In the genomic region with DNA sequence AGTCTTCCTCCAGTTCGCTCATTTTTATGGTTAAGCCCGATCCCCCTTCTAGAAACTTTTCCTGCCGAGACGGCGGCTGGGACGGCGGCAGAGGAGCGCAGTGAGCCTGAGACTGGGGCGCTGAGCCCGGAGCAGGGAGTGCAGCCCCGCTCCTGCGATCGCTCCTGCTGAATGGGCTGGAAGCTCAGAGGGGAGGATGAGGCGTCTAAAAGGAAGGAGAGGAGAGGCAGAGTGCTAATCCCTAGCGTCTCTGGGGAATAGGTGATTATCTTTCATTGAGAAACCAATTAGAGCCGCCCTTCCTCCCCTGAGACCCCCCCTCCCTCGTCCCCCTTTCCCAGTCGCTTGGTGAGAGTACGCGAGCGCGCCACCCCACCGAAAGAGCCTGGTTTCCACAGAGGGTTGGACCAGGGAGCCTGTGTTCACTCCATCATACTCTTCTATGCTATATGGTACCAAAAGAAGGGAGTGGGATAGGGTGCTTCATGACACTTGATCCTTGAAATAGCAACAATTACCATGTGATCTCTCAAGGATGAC, we compare ENCODE assay signal across 8 mouse cellular contexts. TPM values are rescaled to one million over a fixed set of nuclear protein-coding genes. Genes with fewer than 3 reads are reported as not detected.
DNase-seq lines count a peak whose midpoint lies in the region; ATAC-seq and TF ChIP-seq lines count a peak whose summit lies in the region.

A gene (minus strand): TSS at position 233 of the 540 bp plus-strand sequence.

- no peak for TF ChIP-seq CTCF in hindbrain, postnatal 0 days (IDR thresholded peaks at IDR 0.05; ENCODE audit: low read depth)

- no peak for DNase-seq in left cerebral cortex, adult 18-20 months (ENCODE audit: low spot score in 2 of 2)
- no peak for DNase-seq in left cerebral cortex, adult 11 months (ENCODE audit: low spot score)
- no peak for DNase-seq in adrenal gland, postnatal 4 days (ENCODE audit: low spot score in 2 of 2)
- peak; percentile 23 for DNase-seq in gastrocnemius, postnatal 25 days
- peak; percentile 56 for DNase-seq in hindbrain, postnatal 0 days (ENCODE audit: low spot score)
- no peak for DNase-seq in ovary, postnatal 14 days (ENCODE audit: low spot score)

- TF ChIP-seq POLR2A in myocyte (IDR thresholded peaks at IDR 0.05; ENCODE audit: insufficient read length, low read depth), result peak; percentile 19

- 0 out of 2 replicates have a peak within 1 kb of the TSS, but pooled peaks have one; percentile 22 for H3K9ac ChIP-seq in hindbrain, postnatal 0 days (replicated peaks; ENCODE audit: low read length)
- H3K9ac ChIP-seq in limb, embryonic 15.5 days, result 0 out of 2 replicates have a peak within 1 kb of the TSS, but pooled peaks have one; percentile 23

- no peaks in the 10 kb centered on the region for H3K36me3 ChIP-seq in hindbrain, postnatal 0 days (ENCODE audit: insufficient read depth, low read length)
- no peaks in the 10 kb centered on the region for H3K36me3 ChIP-seq in limb, embryonic 15.5 days
- H3K36me3 ChIP-seq in myocyte (ENCODE audit: control insufficient read depth, insufficient read depth), result no peaks in the 10 kb centered on the region

- H3K27me3 ChIP-seq in hindbrain, postnatal 0 days (ENCODE audit: insufficient read depth, low read length), result peaks cover 29% of the 10 kb centered on the region
- peaks cover 47% of the 10 kb centered on the region for H3K27me3 ChIP-seq in limb, embryonic 15.5 days
- no peaks in the 10 kb centered on the region for H3K27me3 ChIP-seq in myocyte (ENCODE audit: control insufficient read depth, insufficient read depth, insufficient read length)

- no peaks in the 10 kb centered on the region for H3K79me2 ChIP-seq in myocyte (ENCODE audit: control insufficient read depth, insufficient read depth)

- peak; percentile 71 for ATAC-seq in hindbrain, postnatal 0 days
- ATAC-seq in limb, embryonic 15.5 days (ENCODE audit: insufficient number of reproducible peaks, low FRiP score, low TSS enrichment, low read depth), result peak; percentile 58; the same call in 1 of the 2 replicates

- H3K4me3 ChIP-seq in hindbrain, postnatal 0 days (ENCODE audit: low read length), result peak within 1 kb of the TSS; percentile 54
- H3K4me3 ChIP-seq in limb, embryonic 15.5 days, result peak within 1 kb of the TSS; percentile 54
- H3K4me3 ChIP-seq in myocyte, result peak within 1 kb of the TSS; percentile 55

- peaks cover 12% of the 10 kb centered on the region; the same call in 1 of the 2 replicates for H3K4me1 ChIP-seq in hindbrain, postnatal 0 days (ENCODE audit: insufficient read depth, low read length)
- H3K4me1 ChIP-seq in limb, embryonic 15.5 days, result peaks cover 27% of the 10 kb centered on the region

- H3K27ac ChIP-seq in hindbrain, postnatal 0 days, result no peak within 1 kb of the TSS
- no peak within 1 kb of the TSS for H3K27ac ChIP-seq in limb, embryonic 15.5 days

- under 1% methylated on average over 21 of the region's 23 CpGs for WGBS in hindbrain, postnatal 0 days
- under 1% methylated on average over 23 of the region's 23 CpGs for WGBS in limb, embryonic 15.5 days

- H3ac ChIP-seq in myocyte (ENCODE audit: control insufficient read depth, insufficient read length), result peak within 1 kb of the TSS; percentile 90

- no peaks in the 10 kb centered on the region for H3K9me3 ChIP-seq in hindbrain, postnatal 0 days (ENCODE audit: low read length)
- H3K9me3 ChIP-seq in limb, embryonic 15.5 days, result no peaks in the 10 kb centered on the region

- peak within 1 kb of the TSS; percentile 99 for H3K4me2 ChIP-seq in hindbrain, postnatal 0 days (ENCODE audit: low read depth, low read length)
- H3K4me2 ChIP-seq in limb, embryonic 15.5 days, result peak within 1 kb of the TSS; percentile 93
- H3K4me2 ChIP-seq in myocyte (ENCODE audit: low read depth), result peak within 1 kb of the TSS; percentile 78

TF ChIP-seq in myocyte, 11 proteins besides CTCF, POLR2A, EP300 and RAD21:
- TF ChIP-seq REST (IDR thresholded peaks at IDR 0.05; ENCODE audit: insufficient read depth, insufficient read length) (no peak), E2F4 (IDR thresholded peaks at IDR 0.05; ENCODE audit: insufficient read depth) (no peak), MYOD1 (IDR thresholded peaks at IDR 0.05; ENCODE audit: control insufficient read depth in 1 of 3, insufficient read length in 2 of 3, low read depth in 2 of 3) (no peak), USF1 (IDR thresholded peaks at IDR 0.05; ENCODE audit: low read depth) (peak; percentile 28), CEBPB (IDR thresholded peaks at IDR 0.05; ENCODE audit: insufficient read depth, poor library complexity, severe bottlenecking) (no peak)
TF ChIP-seq in myocyte: peak in this region for 1.

RNA-seq across cellular contexts. Expression of the gene that starts here (rescaled TPM):
- 10 to 100 TPM; 17.0 to 17.5 TPM for total RNA-seq in left cerebral cortex, adult 18-20 months (2021)
- 10 to 100 TPM; 12.1 to 13.3 TPM for total RNA-seq in adrenal gland, postnatal 4 days (2021)
- total RNA-seq in gastrocnemius, postnatal 25 days (2021), result 10 to 100 TPM; 28.2 to 36.5 TPM
- 8.6 and 10.9 TPM in 2 replicates for total RNA-seq in hindbrain, postnatal 0 days (2014; rRNA removed)
- 4.7 and 5.3 TPM in 2 replicates for polyA plus RNA-seq in hindbrain, postnatal 0 days (2015; fragmentation: Nextera tagmentation; extraction: Ambion mirVana)
- 6.6 and 7.6 TPM in 2 replicates for polyA plus RNA-seq in limb, embryonic 15.5 days (2015; fragmentation: Nextera tagmentation; extraction: Ambion mirVana)
- 1.7 TPM for polyA plus RNA-seq in myocyte (2012; fragmentation: generic; extraction: Trizol)

Comparison
In these comparisons a context has a peak if more than half of its experiments do, and no peak if none do; other contexts are left out.
1. DNase-seq: peak in gastrocnemius, postnatal 25 days (single experiment) and hindbrain, postnatal 0 days (single experiment); none in left cerebral cortex, adult 18-20 months (0 of 2), left cerebral cortex, adult 11 months (single experiment), adrenal gland, postnatal 4 days (0 of 2) and ovary, postnatal 14 days (single experiment).
2. Peak in every context shown above with its lines, with median percentiles within 50 percentile points of each other: H3K4me2 ChIP-seq and H3K4me3 ChIP-seq.